Mouse (Mus musculus) liver, adult 2 months (tissue): ENCODE data around the gene Vhl.

Source experiments
- CTCF ChIP-seq: fragments of 200-500 bp; IDR thresholded peaks from 2 replicates; pipeline ENCODE4 v1.5.1; 2011; ENCODE audit warnings: low read depth, low read length, control low read depth
- POLR2A ChIP-seq: fragments of 200-500 bp; IDR thresholded peaks from 2 replicates; pipeline ENCODE4 v1.6.1; 2011; ENCODE audit warnings: low read length, control low read depth; ENCODE audit not compliant: insufficient read depth; ENCODE audit errors: extremely low read depth

GRCm38 (mm10) chr6:113664305-113664704 is 40.5 kb downstream of the Vhl start:
- TF ChIP-seq CTCF (no peak), POLR2A (no peak)
